Mouse (Mus musculus): ENCODE data around the gene Rcc1l. TPM values are rescaled to one million over a fixed set of nuclear protein-coding genes. Genes with fewer than 3 reads are reported as not detected.

The Rcc1l gene
- polyA plus RNA-seq (2017; shearing (Covaris generic)): 10 to 100 TPM; 11.3 to 17.1 TPM

GRCm38 (mm10) chr5:134176169-134176881, at the start of gene Rcc1l:
TSS of gene Rcc1l (minus strand) at chr5:134176774.

GRCm38 (mm10) chr5:134183880-134184808, 7.6 kb upstream of the Rcc1l start, which contains the start of gene Gtf2ird2:
TSS of gene Gtf2ird2 (plus strand) at chr5:134184019.

GRCm38 (mm10) chr5:134099496-134100211, 76.9 kb downstream of the Rcc1l start, which contains the start of gene Castor2:
TSS of gene Castor2 (plus strand) at chr5:134099711.

Other genes with a start within 250 kb of the Rcc1l start
- 10 to 100 TPM in 1 of 2 experiments, 1 to 10 TPM in 1; 4.5 to 13.0 TPM for gene Castor2, start 77.1 kb downstream of the Rcc1l start, polyA plus RNA-seq (2017; shearing (Covaris generic))
- 10 to 100 TPM in 1 of 2 experiments, 1 to 10 TPM in 1; 9.3 to 11.5 TPM for gene Gtf2ird2, start 7.2 kb upstream of the Rcc1l start, polyA plus RNA-seq (2017; shearing (Covaris generic))
- 10 to 100 TPM; 22.8 to 31.3 TPM for gene Ncf1, start 52.9 kb upstream of the Rcc1l start, polyA plus RNA-seq (2017; shearing (Covaris generic))
- gene Gtf2i, start 138.0 kb upstream of the Rcc1l start, polyA plus RNA-seq (2017; shearing (Covaris generic)): 100 to 1,000 TPM in 1 of 2 experiments, 10 to 100 TPM in 1; 76.2 to 145 TPM

All from activated CD4-positive, CD25-positive, alpha-beta regulatory T cell (primary cell).